Mouse (Mus musculus) intestine, embryonic 15.5 days (tissue): ENCODE results near the gene Gm21319. TPM values are rescaled to one million over a fixed set of nuclear protein-coding genes. Genes with fewer than 3 reads are reported as not detected.
"Not testable (repeated sequence)": the region's sequence is repeated elsewhere in the genome, so short reads cannot be mapped to it uniquely, and the experiment has no call there.

ENCODE experiments used
- ATAC-seq: fragments of 200-750 bp; cut with Nextera tagmentation; 2 replicates; pipeline ENCODE4 v1.8.0; 2017; ENCODE audit warnings: moderate TSS enrichment, moderate library complexity
- H3K27ac ChIP-seq: fragments of 300-500 bp; sonication (generic); 2 replicates; pipeline ENCODE4 v1.5.1; 2015; ENCODE audit warnings: mild to moderate bottlenecking, inconsistent platforms
- H3K27me3 ChIP-seq: fragments of 300-500 bp; sonication (generic); replicated peaks from 2 replicates; pipeline ENCODE4 v1.6.1; 2015; ENCODE audit warnings: inconsistent platforms
- H3K36me3 ChIP-seq: fragments of 300-500 bp; sonication (generic); 2 replicates; pipeline ENCODE4 v1.6.1; 2015; ENCODE audit warnings: inconsistent platforms
- H3K4me1 ChIP-seq: fragments of 300-500 bp; sonication (generic); replicated peaks from 2 replicates; pipeline ENCODE4 v1.6.1; 2015; ENCODE audit warnings: inconsistent platforms
- H3K4me2 ChIP-seq: fragments of 300-500 bp; sonication (generic); replicated peaks from 2 replicates; pipeline ENCODE4 v1.6.1; 2015; ENCODE audit warnings: mild to moderate bottlenecking, inconsistent platforms
- H3K4me3 ChIP-seq: fragments of 300-500 bp; sonication (generic); replicated peaks from 2 replicates; pipeline ENCODE4 v1.5.1; 2015; ENCODE audit warnings: inconsistent platforms
- H3K9ac ChIP-seq: fragments of 300-500 bp; sonication (generic); 2 replicates; pipeline ENCODE4 v1.6.1; 2015; ENCODE audit warnings: inconsistent platforms
- H3K9me3 ChIP-seq: fragments of 300-500 bp; sonication (generic); 2 replicates; pipeline ENCODE4 v1.6.1; 2016; ENCODE audit warnings: inconsistent platforms
- WGBS: fragments of 180-500 bp; shearing (Covaris S2); methylation state at CpG from one replicate; pipeline ENCODE4 v1.1.7; 2015; 5-methylcytosine and 5-hydroxymethylcytosine counted together
- polyA plus RNA-seq: library from polyadenylated mRNA; unstranded; fragments of >200 nt; fragmentation: Nextera tagmentation; extraction: Ambion mirVana; gene quantifications from 2 replicates; pipeline ENCODE4 v1.2.1, GENCODE M21; 2015

Gene Gm21319
- not detected in 2 replicates for polyA plus RNA-seq

GRCm38 (mm10) chr12:87775655-87776054, at the start of gene Gm21319:
Gm21319 (minus strand) TSS chr12:87775755.
- 87% methylated on average over 4 of the region's 4 CpGs for WGBS
- not testable (repeated sequence) for H3K4me2 ChIP-seq, H3K9me3 ChIP-seq, ATAC-seq, H3K9ac ChIP-seq, H3K27ac ChIP-seq, H3K36me3 ChIP-seq, H3K4me3 ChIP-seq, H3K27me3 ChIP-seq, H3K4me1 ChIP-seq

GRCm38 (mm10) chr12:87816277-87816676, 40.7 kb upstream of the Gm21319 start, which contains the start of gene BB287469:
BB287469 (plus strand) TSS chr12:87816577.
- not testable (repeated sequence) for H3K9ac ChIP-seq, H3K36me3 ChIP-seq, ATAC-seq, H3K27me3 ChIP-seq, H3K4me3 ChIP-seq, H3K9me3 ChIP-seq, H3K27ac ChIP-seq, H3K4me2 ChIP-seq, H3K4me1 ChIP-seq
- 82% methylated on average over 2 of the region's 6 CpGs for WGBS

GRCm38 (mm10) chr12:87797971-87798370, 22.4 kb upstream of the Gm21319 start:
- not testable (repeated sequence) for H3K9ac ChIP-seq, H3K36me3 ChIP-seq, H3K27ac ChIP-seq, H3K9me3 ChIP-seq, H3K4me3 ChIP-seq, H3K4me2 ChIP-seq, H3K27me3 ChIP-seq, H3K4me1 ChIP-seq, ATAC-seq
- 92% methylated on average over 5 of the region's 5 CpGs for WGBS

GRCm38 (mm10) chr12:87795212-87795611, 19.7 kb upstream of the Gm21319 start, which contains the start of gene Gm21936:
Gm21936 (plus strand) TSS chr12:87795512.
- H3K9ac ChIP-seq, H3K36me3 ChIP-seq, ATAC-seq, H3K9me3 ChIP-seq, H3K4me1 ChIP-seq, H3K27ac ChIP-seq, H3K4me3 ChIP-seq, H3K4me2 ChIP-seq, H3K27me3 ChIP-seq: not testable (repeated sequence)
- 90% methylated on average over 1 of the region's 1 CpGs for WGBS

Other genes starting within 250 kb of the Gm21319 start
- gene Oog1, start 173.1 kb downstream of the Gm21319 start, polyA plus RNA-seq, result not detected in 2 replicates
- not detected in 2 replicates for gene Gm4027, start 156.9 kb downstream of the Gm21319 start, polyA plus RNA-seq
- gene Gm16381, start 131.1 kb downstream of the Gm21319 start, polyA plus RNA-seq, result not detected in 2 replicates
- not detected in 2 replicates for gene Gm21936, start 19.8 kb upstream of the Gm21319 start, polyA plus RNA-seq
- gene BB287469, start 40.8 kb upstream of the Gm21319 start, polyA plus RNA-seq, result not detected in 2 replicates
- gene Gm2001, start 66.6 kb upstream of the Gm21319 start, polyA plus RNA-seq, result not detected in 2 replicates
- gene Gm2016, start 98.3 kb upstream of the Gm21319 start, polyA plus RNA-seq, result not detected in 2 replicates
- gene Gm2022, start 119.6 kb upstream of the Gm21319 start, polyA plus RNA-seq, result not detected in 2 replicates
- not detected in 2 replicates for gene Gm2035, start 144.1 kb upstream of the Gm21319 start, polyA plus RNA-seq
- not detected in 2 replicates for gene Gm2042, start 178.3 kb upstream of the Gm21319 start, polyA plus RNA-seq
- not detected in 2 replicates for gene Gm2075, start 236.1 kb upstream of the Gm21319 start, polyA plus RNA-seq
- not detected in 2 replicates for gene Gm6803, start 243.0 kb upstream of the Gm21319 start, polyA plus RNA-seq